Mouse (Mus musculus) fibroblast of lung, adult 2 months (primary cell): ENCODE measurements around the gene Vhl.

ENCODE experiments used
- DNase-seq: peaks from one replicate; pipeline ENCODE4 v3.0.0-alpha.2; 2011; ENCODE audit warnings: low read depth

Vhl gene

DNA sequence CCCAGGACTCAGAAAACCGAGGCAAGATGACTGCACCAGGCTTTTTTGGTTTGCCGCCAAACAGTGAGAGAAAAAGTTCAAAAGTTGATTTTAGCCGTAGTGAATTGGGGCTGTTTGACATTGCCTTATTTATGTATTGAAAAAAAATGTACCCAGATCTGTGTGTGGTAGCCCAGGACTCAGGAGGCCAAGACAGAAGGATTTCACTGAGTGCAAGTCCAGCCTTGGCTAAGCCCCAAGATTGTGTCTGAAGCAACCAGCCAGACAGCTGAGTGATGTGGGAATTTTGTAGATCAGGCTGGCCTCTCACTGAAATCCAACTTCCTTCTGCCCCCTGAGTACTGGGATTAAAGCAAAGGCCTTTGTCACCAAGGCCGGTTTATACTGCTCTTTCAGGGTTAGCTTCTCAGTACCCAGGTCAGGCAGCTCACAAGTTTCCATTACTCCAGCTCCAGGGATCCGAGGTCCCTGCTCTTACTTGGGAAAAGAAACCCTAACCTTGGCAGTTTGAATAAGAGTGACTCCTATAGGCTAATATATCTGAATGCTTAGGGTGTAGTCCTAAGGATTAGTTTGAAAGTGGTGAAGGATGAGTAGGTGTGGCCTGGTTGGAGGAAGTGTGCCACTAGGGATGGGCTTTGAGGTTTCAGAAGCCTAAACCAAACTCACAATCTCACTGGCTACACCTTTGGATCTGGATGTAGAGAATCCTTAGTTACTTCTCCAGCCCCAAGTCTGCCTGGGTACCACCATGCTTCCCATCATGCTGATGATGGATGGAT is 1.4 kb downstream of the Vhl start:
- DNase-seq, result peak; percentile 38

DNA sequence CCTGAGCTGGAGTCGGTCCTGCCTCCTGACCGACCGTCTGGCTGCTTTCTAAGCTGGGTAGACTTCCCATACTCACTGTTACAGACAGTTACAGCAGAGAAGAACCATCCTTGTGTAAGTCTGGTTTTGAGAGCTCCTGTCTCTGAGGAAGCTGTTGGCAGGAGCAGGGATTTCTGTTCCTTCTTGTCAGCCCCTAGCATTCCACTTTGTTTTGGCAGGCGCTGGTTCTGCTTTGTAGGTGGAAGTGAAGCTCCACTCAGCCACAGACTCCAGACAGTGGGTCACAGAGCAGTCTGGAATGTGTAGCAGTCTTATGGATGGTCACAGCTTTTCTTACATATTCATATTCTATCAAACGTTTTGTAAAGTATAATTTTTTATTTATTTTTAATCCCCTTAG is 6.6 kb downstream of the Vhl start:
- no peak for DNase-seq

DNA sequence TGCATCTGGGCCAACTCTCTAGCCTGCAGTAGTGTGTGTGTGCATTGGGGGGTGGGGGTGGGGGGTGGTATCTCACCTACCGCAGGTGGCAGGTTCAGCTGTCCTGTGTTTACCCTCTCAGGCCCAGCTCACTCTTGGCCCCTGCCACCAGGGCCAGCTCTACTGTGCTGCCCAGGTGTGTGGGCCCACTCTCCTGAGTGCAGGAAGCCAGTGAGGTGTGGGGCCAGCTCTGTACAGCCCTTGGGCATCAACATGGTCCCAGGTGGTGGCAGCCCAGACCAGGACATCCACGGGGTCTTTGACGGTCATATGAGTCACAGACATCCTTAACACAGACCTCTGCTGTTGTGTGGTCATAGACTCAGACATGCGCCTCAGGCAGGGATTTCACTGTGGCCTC is 9.1 kb downstream of the Vhl start:
- DNase-seq, result no peak

DNA sequence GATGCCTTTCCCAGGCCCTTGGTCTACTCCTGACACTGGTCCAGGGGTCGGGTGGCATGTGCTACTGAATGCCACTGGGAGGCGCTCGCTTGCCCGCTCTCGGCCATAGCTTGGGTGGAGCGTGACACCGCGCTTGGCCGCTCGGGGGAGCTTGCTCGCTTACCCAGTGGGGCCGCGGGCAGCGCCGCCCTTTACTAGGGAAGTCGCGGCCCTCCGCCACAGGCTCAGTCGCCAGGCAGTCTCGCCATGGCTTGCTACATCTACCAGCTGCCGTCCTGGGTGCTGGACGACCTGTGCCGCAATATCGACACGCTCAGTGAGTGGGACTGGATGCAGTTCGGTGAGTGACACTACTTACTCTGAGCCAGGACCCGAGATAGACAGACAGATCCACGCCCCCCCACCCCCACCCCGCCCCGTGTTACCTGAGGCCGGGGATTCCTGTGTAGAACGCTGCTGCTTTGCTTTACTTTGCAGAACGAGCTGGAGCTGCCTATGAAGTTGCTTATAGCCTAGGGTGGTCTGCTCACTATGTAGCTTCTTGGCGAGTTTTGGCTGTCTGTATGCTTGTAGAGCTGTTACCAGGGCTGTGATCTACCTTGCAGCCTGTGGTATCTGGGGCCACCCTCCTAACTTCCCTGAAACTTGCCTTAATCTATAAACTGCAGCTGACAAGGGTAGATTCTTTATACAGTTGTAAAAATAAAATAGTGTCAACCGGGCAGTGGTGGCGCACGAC is 14.7 kb downstream of the Vhl start, which contains the start of gene Irak2:
Gene Irak2 (plus strand): TSS at position 166 of the 739 bp plus-strand sequence.
- peak; percentile 79 for DNase-seq

DNA sequence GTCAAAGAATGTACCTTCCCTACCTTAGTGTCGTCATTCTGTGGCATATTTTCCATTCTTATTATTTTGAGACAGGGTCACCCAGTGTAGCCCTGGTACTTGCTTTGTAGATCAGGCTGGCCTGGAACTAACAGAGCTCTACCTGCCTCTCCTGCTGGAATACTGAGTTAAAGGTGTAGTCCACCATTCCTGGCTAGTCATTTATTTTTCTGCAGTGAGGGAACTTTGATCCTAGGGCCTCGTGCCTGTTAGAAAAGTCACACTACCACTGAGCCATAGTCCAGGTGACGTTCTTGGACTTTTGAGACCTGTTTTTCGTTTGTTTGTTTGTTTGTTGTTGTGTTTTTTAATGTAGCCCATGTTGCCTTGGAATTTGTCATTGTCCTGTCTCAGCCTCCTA is 15.4 kb downstream of the Vhl start:
- no peak for DNase-seq

DNA sequence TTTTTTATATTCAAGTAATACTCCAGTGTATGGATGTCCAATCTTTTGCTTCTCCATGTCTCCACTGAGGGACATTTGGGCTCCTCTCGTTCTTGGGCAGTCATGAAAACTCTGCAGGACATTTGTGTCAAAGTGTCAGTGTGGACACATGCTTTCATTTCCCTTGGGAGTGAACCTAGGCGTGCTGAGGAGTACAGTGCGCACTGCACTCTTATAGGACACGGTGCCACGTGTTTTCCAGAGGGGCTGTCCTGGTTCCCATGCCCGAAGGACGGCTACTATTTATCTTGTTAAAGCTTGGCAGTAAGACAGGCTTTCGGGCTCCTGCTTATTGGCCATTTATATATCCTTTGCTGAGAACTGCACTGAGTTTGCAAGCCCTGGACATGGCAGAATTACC is 18.8 kb downstream of the Vhl start:
- no peak for DNase-seq

DNA sequence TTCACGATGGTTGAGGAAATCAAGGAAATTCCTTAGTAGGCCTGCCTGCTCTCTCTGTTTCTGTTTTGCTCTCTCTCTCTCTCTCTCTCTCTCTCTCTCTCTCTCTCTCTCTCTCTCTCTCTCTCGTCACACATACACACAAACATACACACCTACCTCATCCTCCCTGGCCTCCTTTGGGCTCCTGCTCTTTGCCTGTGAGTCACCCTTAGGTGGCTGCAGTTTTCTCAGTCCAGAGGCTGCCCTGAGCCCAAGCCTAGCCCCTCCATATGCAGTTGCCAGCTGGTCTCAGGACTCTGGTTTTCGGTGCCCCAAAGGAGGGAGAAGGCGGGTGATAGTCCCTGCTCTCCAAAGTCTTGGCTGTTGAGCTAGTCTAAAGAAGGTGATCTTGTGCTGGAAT is 19.3 kb downstream of the Vhl start:
- no peak for DNase-seq

DNA sequence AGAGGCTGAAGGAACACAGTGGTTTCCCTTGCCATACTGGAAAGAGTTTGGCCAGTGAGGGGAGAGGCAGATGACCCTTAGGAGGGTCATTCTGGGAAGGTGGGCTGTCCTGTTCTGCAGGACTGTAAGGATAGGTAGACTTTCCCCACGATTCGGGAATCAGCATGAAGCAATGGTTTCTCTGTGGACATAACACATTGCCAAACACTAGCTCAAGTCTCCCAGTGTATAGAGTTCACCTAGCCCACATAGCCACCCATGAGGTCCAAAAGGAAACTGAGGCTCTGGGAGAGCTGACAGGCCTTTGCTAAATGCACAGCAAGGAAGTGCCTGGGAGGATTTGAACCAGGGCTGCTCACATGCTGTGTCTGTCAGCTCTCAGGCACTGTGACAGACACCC is 20.2 kb downstream of the Vhl start:
- no peak for DNase-seq

DNA sequence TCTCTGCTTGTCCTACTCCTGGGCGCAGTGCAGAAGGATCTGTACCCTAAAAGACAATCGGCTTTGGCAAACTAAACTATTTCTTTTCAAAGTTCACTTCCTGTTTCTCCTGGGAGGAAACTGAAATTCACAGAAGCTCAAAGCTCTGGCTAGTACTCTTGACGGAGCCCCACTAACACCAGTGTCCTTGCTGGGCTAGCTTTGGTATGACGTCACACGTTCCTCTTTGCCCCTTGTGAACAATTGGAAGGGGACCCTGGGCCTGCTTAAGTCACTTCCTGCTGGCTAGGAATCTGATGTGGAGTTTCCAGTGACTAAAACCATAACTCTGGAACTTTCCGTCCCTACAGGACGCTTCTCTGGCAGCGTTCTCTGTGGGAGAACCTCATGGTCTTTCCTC is 21.0 kb downstream of the Vhl start:
- no peak for DNase-seq

DNA sequence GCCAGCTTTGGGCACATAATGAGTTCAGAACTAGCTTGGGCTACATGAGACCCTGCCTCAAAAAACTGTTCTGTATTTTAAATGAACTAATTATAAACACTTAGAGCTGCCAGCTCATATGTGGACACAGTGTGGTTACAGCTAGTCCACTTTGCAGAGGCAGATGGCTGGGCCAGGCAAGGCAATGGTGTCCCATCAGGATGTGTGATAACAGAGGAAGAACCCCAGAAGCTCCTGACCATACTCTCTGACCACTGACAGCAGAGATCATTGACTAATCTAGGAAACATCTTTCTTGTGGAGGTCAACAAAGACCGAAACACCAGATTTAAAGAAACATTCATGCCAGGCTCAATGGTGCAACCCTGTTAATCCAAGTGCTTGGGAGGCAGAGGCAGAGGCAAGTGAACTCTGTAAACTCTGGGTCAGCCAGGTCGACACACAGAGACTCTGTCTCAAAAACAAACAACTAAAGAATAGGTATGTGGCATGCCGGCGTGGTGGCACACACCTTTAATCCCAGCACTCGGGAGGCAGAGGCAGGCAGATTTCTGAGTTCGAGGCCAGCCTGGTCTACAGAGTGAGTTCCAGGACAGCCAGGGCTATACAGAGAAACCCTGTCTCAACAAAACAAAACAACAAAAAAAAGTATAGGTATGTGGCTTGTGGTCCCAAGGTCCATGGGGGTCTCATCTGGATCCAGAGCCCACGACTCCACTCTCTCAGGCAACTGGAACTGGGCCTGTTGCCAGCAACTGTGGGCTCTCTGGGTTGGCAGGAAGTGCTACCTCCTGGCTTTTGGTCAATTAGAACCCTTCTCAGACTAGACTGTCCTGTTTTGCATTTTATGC is 25.8 kb downstream of the Vhl start:
- no peak for DNase-seq

DNA sequence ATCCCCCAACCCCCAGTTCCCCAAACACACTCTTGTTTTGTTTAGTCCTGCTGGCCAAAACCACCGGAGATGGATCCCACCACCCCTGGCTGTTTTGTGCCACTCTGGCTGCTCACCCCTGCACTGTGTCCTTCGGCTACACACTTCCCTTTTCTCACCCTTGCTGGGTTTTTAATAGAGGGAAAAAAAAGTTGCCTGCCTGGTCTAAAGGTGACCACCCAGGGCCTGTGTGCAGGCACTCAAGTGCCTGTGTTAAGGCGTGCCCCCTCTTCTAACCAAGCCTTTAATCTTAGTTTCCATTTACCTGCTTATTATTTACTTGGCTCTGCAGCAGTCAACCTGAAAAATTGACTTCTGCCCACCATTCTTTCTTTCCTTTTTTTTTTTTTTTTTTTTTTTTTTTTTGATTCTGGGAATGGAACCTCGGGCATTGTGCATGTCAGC is 26.5 kb downstream of the Vhl start:
- DNase-seq, result no peak

DNA sequence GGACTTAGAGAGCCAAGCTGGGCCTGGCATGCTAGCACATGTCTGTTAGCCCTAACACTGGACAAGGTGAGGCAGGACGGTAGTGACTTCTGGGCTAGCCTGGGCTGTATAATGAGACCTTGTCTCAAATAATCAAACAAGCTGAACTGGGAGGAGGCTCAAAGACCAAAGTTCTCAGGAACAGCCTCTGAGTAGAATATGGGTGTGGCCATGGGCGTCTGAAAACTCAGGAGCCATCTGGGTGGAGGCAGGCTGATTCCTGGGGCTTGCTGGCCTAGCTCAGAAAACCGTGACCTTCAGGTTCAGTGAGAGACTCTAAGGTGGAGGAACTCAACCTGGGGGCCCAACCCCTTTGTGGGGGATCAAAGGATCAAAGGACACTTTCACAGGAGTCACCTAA is 27.9 kb downstream of the Vhl start:
- no peak for DNase-seq

DNA sequence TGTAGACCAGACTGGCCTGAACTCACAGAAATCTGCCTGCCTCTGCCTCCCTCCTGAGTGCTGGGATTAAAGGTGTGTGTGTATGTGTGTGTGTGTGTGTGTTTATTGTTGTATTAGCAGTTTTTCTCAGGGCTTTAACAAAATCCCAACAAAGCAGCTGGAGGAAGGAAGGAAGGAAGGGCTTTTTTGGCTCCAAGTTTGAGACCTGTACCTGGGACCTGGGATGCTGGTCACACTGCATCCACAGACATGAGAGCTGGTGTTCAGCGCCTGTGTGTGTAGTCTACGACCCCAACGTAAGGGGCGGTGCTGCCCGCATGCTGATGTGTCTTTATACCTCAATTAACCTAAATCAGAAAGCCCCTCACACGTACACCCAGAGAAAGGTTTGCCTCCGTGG is 29.8 kb downstream of the Vhl start:
- no peak for DNase-seq

DNA sequence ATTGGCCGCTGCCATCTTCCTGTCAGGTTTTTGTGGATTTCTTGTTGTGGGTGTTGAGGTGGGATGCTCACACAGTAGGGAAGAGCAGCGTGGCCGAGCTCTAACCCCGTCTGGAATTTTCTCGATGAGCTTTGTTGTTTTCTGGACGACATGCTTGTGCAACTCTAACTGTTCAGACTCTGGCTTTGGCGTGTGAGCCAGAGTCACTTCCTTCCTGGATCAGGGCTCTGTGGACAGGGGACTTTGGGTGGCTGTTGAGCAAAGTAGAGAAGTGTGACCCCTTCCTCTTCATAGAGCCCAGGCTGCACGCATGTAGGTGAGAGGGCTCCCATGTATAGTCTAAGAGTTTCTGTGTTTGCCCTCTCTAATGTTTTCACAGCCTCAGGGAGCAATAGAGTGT is 30.3 kb downstream of the Vhl start:
- no peak for DNase-seq

DNA sequence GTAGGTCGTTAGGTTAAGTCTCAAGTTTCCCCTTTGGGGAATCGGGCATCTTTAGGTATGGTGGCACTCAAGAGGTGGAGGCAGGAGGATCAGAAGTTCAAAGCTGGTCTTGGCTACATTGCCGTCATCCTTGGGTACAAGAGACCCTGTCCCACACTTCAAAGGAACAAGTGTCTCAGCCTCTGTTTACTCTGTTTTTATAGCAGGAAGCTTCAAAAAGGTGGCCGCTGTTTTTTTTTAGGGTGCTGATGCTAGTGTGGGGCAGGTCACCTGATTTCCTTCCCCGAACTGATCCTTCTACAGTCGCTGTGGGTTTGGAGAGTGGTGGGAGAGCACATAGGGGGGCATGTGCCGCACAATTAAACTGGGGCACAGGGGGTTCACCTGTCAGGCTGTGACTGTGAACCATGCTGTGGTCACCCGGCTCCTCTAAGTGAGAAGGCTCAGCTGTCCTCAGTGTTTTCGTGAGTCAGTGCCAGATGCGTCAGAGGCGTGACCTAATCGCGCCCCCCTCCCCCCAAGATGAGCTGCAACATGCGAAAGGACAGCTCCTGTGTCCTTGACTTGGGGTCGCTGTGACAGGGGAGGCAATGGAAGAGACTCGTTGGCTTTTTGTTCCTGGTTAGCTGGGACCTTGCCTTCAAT is 31.1 kb downstream of the Vhl start:
- DNase-seq, result no peak

DNA sequence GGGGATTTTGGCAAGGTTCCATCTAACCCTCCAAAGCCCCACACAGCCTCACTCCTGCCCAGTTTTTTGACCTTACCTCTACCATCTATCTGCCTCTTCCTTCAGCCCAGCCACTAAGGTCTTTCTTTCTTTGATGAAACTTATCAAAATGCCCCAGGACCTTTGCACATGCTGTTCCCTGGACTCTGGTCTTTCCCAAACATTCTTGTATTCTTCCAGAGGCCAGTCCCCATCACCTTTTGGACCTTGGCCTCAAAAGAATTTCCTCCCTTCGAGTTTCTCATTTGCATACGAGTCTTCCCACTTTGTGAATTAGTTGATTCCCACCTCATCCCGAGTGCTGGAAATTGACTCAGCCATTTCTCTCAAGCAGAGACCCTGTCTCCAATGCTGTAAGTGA is 31.7 kb downstream of the Vhl start:
- DNase-seq, result no peak

DNA sequence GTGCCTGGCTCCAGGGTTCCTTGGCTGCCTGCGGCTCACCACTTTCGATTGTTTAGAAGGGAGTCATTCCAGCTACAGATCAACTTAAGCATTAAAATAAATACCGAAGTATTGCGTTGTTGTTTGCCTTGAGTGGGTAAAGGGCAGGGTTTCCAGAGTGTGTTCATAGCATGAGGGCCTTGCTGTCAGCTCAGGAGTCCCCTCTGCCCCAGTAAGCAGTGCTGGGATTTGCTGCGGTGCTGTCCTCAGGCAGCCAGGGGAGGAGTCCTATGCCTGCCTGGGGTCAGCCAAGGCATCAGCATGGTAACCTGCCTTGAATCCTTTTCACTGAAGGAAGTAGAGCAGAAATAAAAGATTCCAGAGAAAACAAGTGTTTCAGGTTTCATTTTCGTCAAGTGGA is 33.1 kb downstream of the Vhl start:
- no peak for DNase-seq

DNA sequence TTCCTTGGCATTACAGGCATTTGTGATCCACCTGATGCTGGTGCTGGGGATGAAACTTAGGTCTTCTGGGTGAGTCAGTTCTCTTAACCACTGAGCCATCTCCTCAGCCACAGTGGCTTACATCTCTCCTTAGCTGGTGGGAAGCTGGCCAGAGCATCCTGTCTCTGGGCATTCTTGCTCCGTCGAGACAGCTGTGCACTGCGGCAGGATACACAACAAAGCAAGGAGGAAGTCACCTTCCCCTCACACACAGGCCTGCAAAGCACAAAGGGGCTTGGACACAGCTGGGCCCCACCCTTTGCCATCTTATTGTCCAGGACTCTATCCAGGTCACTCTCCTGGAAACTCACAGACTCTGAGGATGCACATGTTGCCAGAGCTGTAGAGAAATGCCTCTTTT is 34.5 kb downstream of the Vhl start:
- DNase-seq, result no peak

DNA sequence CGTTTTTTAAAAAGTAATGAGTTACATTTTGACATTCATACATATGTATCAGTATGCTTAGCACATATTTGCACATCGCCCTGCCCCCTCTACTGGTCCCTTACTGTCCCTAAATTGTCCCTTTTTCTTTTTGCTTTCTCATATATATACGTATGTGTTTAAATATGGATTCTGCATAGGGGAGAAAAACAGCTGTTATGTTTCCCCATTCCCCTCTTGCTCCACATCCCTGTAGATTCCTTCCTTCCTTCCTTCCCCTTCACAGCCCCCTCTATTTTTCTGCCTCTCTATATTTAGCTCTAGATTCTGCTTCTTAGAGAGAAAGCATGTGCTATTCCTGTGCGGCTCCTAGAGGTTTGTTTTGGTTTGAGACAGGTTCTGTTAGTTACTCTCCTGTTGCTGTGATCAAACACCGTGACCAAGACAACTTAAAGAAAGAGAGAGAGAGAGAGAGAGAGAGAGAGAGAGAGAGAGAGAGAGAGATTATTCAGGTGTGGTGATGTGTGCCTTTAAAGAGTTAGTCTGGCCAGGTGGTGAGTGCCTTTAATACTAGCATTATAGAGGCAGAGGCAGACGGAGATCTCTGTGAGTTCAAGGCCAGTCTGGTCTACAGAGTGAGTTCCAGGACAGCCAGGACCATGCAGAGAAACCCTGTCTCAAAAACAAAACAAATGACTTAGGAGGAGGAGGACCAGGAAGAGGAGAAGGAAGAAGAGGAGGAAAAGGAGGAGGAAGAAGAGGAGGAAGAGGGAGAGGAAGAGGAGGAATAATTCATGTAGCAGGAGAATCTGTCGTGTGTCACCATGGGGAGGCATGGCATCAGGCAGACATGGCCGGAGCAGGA is 36.1 kb downstream of the Vhl start:
- DNase-seq, result no peak

DNA sequence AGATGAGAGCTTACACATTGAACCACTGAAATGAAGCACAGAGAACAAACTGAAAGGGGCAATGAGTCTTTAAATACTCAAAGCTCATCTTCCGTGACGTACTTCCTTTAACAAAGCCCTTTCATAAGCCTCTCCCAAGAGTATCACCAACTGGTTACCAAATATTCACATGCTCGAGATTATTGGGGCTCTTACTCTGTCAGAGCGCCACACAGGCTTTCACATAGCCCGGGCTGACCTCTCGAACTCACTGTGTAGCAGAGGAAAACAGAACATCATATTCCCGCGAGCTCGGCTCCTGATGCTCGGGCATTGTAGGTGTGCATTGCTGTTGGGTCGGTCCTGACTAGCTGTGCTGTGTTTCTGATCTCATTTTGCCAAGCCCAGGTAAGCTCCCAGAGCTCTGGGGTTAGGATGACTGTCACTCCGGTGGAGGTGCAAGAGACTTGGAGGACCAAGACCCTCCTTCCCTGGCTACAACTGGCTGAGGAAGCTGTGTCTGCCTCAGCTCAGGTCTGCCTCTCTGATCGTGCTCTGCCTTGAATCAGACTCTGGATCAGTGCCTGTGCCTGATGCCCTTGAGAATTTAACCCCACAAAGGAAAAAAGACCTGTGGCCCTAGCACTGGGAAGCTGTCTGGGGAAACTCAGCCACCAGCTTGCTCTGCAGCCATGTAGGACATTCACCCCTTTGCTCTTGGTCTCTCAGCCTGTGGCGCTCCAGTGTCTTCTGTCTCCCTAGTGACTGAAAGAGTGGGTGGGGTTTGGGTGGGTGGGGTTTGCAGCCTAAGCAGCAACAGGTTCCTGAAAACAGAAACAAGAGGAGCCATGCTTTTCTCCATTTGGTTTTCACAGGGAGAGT is 37.0 kb downstream of the Vhl start:
- DNase-seq, result no peak
